Mouse (Mus musculus): Measurements from ENCODE around the gene Nid1. TPM values are rescaled to one million over a fixed set of nuclear protein-coding genes. Genes with fewer than 3 reads are reported as not detected.

Nid1 gene
- total RNA-seq, 2 experiments from 2014 or later: not detected

Other genes with a start within 250 kb of the Nid1 start
- 4.0 and 6.7 TPM in 2 replicates for gene Gpr137b, start 43.5 kb upstream of the Nid1 start, total RNA-seq (2015; ENCODE audit: low replicate concordance)
- gene Gpr137b, start 43.5 kb upstream of the Nid1 start, total RNA-seq (2017; ENCODE audit: low replicate concordance): 2.1 and 20.1 TPM in 2 replicates
- 24.1 and 28.1 TPM in 2 replicates for gene Lyst, start 152.8 kb downstream of the Nid1 start, total RNA-seq (2015; ENCODE audit: low replicate concordance)
- gene Lyst, start 152.8 kb downstream of the Nid1 start, total RNA-seq (2017; ENCODE audit: low replicate concordance): 18.1 and 37.9 TPM in 2 replicates

All from erythroid progenitor cell, adult 5-6 weeks (primary cell).